Mouse (Mus musculus) midbrain, embryonic 13.5 days (tissue): ENCODE data around the gene Rpl18a. TPM values are rescaled to one million over a fixed set of nuclear protein-coding genes. Genes with fewer than 3 reads are reported as not detected.
A peak's percentile ranks its signal among the peaks of the same experiment; 100 is the strongest.

Source experiments
- ATAC-seq: fragments of 200-750 bp; cut with Nextera tagmentation; 2 replicates; pipeline ENCODE4 v1.8.0; 2017; ENCODE audit warnings: mild to moderate bottlenecking, moderate TSS enrichment, moderate library complexity
- H3K27ac ChIP-seq: fragments of 300-500 bp; sonication (generic); 2 replicates; pipeline ENCODE4 v1.5.1; 2015; ENCODE audit warnings: inconsistent platforms, mild to moderate bottlenecking, moderate library complexity
- H3K27me3 ChIP-seq: fragments of 300-500 bp; sonication (generic); 2 replicates; pipeline ENCODE4 v1.6.1; 2015; ENCODE audit warnings: mild to moderate bottlenecking, inconsistent platforms
- H3K36me3 ChIP-seq: fragments of 300-500 bp; sonication (generic); 2 replicates; pipeline ENCODE4 v1.6.1; 2015; ENCODE audit warnings: mild to moderate bottlenecking, inconsistent platforms
- H3K4me1 ChIP-seq: fragments of 300-500 bp; sonication (generic); replicated peaks from 2 replicates; pipeline ENCODE4 v1.6.1; 2015; ENCODE audit warnings: inconsistent platforms
- H3K4me2 ChIP-seq: fragments of 300-500 bp; sonication (generic); replicated peaks from 2 replicates; pipeline ENCODE4 v1.6.1; 2015; ENCODE audit warnings: moderate library complexity, mild to moderate bottlenecking, inconsistent platforms
- H3K4me3 ChIP-seq: fragments of 300-500 bp; sonication (generic); replicated peaks from 2 replicates; pipeline ENCODE4 v1.5.1; 2015; ENCODE audit warnings: mild to moderate bottlenecking, inconsistent platforms
- H3K9ac ChIP-seq: fragments of 300-500 bp; sonication (generic); replicated peaks from 2 replicates; pipeline ENCODE4 v1.6.1; 2015; ENCODE audit warnings: mild to moderate bottlenecking, inconsistent platforms
- H3K9me3 ChIP-seq: fragments of 300-500 bp; sonication (generic); 2 replicates; pipeline ENCODE4 v1.6.1; 2016; ENCODE audit warnings: mild to moderate bottlenecking, inconsistent platforms
- WGBS: fragments of 180-500 bp; shearing (Covaris S2); methylation state at CpG from one replicate; pipeline ENCODE4 v1.1.7; 2015; 5-methylcytosine and 5-hydroxymethylcytosine counted together
- polyA plus RNA-seq: library from polyadenylated mRNA; unstranded; fragments of >200 nt; fragmentation: Nextera tagmentation; extraction: Ambion mirVana; gene quantifications from 2 replicates; pipeline ENCODE4 v1.2.1, GENCODE M21; 2015

The Rpl18a gene
- 2,682 and 2,717 TPM in 2 replicates for polyA plus RNA-seq

DNA sequence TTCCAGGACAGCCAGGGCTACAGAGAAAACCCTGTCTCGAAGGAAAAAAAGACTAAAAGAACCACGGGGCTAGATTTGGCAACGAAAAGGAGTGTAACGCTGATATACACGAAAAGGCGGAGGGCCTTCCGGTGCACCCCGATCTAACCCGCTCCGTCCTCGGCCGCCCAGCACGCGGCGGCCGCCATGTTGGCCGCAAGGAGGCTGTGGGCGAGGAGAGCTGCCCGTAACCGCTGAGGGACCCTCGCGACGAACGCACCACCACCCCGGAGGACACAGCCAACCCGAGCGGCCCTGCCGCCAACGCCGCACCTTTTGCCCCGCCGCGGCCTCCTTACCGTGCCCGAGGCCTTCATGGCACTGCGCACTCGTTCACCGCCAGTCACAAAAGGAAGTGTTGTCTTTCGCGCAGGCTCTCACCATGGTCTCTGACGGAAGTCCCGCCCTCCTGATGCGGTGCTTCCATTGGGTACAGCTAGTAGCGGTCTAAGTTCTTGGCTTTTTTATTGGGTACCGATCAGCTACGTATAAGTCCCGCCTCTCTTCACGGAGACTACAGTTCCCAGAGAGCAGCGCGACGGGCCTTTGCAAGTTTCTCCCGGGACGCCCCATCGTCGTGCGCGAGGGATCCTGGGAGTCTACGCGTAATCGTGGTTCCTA lies at the start of gene Rpl18a:
Rpl18a (minus strand) TSS at position 392 of the 660 bp plus-strand sequence.
- H3K36me3 ChIP-seq: peaks cover 30% of the 10 kb centered on the region
- H3K4me2 ChIP-seq: peak within 1 kb of the TSS; percentile 98
- H3K9me3 ChIP-seq: no peaks in the 10 kb centered on the region
- H3K4me1 ChIP-seq: peaks cover 30% of the 10 kb centered on the region
- WGBS: under 1% methylated on average over 60 of the region's 60 CpGs
- peak; percentile 99 for ATAC-seq
- H3K9ac ChIP-seq: peak within 1 kb of the TSS; percentile 93
- peak within 1 kb of the TSS; percentile 85 for H3K4me3 ChIP-seq
- H3K27ac ChIP-seq: peak within 1 kb of the TSS; percentile 79
- peaks cover 34% of the 10 kb centered on the region for H3K27me3 ChIP-seq

DNA sequence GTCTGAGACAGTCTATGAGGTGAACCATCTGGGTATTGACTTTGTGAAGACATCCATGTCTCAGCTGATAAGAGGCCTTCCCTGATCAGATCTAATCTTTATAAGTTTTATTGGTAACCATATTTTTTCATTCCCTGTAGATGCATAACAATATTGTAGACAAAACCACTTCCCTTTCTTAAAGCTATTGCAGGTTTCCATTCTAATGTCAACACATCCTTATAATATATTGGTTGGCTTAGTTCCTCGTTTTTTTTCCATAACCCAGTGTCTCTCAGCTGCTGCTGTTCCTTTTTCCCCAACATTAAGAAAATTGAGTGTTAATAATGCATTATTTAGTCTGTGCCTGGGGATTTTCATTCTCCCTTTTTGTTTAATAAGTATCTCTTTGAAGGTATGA lies 46.0 kb upstream of the Rpl18a start:
- H3K9ac ChIP-seq: no peak overlapping the region
- no peak for ATAC-seq
- 39% methylated on average over 1 of the region's 1 CpGs for WGBS
- H3K27me3 ChIP-seq: no peaks in the 10 kb centered on the region
- no peaks in the 10 kb centered on the region for H3K9me3 ChIP-seq
- no peaks in the 10 kb centered on the region for H3K4me1 ChIP-seq
- H3K27ac ChIP-seq: no peak overlapping the region
- no peak overlapping the region for H3K4me3 ChIP-seq
- no peak overlapping the region for H3K4me2 ChIP-seq
- no peaks in the 10 kb centered on the region for H3K36me3 ChIP-seq

DNA sequence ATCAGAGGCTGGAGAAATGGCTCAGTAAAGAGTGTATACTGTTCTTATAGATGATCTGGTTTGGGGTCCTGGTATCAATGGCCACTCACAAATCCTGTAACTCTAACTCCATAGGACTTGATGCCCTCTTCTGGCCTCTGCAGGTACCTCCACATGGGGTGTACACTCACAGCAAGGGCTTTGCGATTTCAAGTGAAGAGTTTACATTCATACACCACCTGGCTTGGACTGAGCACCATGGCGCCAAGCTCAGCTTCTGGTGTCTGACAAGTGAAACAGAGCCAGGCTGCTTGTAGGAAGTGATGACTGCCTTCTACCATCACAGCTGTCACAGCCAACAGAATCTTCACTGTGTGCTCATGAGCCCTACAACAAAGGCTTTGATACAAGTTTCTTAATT lies 44.3 kb upstream of the Rpl18a start:
- 72% methylated on average over 2 of the region's 2 CpGs for WGBS
- Histone ChIP-seq H3K9ac (no peak overlapping the region), H3K36me3 (no peaks in the 10 kb centered on the region), H3K4me2 (no peak overlapping the region), H3K27ac (no peak overlapping the region), H3K4me1 (no peaks in the 10 kb centered on the region), H3K9me3 (no peaks in the 10 kb centered on the region), H3K4me3 (no peak overlapping the region), H3K27me3 (no peaks in the 10 kb centered on the region)
- ATAC-seq: no peak

GRCm38 (mm10) chr8:70937200-70937599 lies 40.0 kb upstream of the Rpl18a start:
- Histone ChIP-seq H3K4me2 (no peak overlapping the region), H3K4me3 (no peak overlapping the region), H3K4me1 (no peaks in the 10 kb centered on the region), H3K36me3 (peaks cover 12% of the 10 kb centered on the region), H3K9ac (no peak overlapping the region), H3K9me3 (no peaks in the 10 kb centered on the region), H3K27me3 (no peaks in the 10 kb centered on the region), H3K27ac (no peak overlapping the region)
- 84% methylated on average over 6 of the region's 6 CpGs for WGBS
- no peak for ATAC-seq

- Histone ChIP-seq H3K36me3 (peaks cover 28% of the 10 kb centered on the region), H3K9ac (no peak overlapping the region), H3K27me3 (no peaks in the 10 kb centered on the region), H3K9me3 (no peaks in the 10 kb centered on the region), H3K4me2 (no peak overlapping the region), H3K27ac (no peak overlapping the region), H3K4me3 (no peak overlapping the region), H3K4me1 (no peaks in the 10 kb centered on the region)
- no peak for ATAC-seq
- 68% methylated on average over 7 of the region's 7 CpGs for WGBS
Observed at GRCm38 (mm10) chr8:70934786-70935185, 37.6 kb upstream of the Rpl18a start.

- Histone ChIP-seq H3K4me3 (no peak overlapping the region), H3K9me3 (no peaks in the 10 kb centered on the region), H3K4me2 (no peak overlapping the region), H3K4me1 (no peaks in the 10 kb centered on the region), H3K9ac (no peak overlapping the region), H3K36me3 (peaks cover 28% of the 10 kb centered on the region), H3K27ac (no peak overlapping the region), H3K27me3 (no peaks in the 10 kb centered on the region)
- no peak for ATAC-seq
- WGBS: 93% methylated on average over 4 of the region's 4 CpGs
Observed at GRCm38 (mm10) chr8:70933036-70933435, 35.8 kb upstream of the Rpl18a start.

DNA sequence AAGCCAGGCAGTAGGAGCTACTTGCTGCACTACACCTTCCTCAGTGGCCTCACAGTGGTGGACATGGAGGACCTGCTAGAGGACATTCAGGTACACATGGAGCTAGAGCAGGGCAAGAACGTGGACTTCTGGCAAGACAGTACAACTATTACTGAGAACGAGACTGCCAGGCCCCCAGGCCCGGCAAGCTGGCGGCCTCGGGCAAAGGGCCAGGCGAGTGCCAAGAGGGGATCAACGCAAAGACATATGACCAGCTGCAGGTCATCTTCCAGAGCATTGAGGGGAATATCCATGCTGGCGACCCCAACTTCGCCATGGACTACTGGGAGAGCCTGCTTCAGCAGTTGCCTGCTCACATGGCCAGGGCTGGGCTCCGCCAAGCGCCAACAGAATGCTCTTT lies 34.5 kb upstream of the Rpl18a start:
- peaks cover 28% of the 10 kb centered on the region for H3K36me3 ChIP-seq
- H3K4me2 ChIP-seq: no peak overlapping the region
- no peaks in the 10 kb centered on the region for H3K27me3 ChIP-seq
- no peak overlapping the region for H3K4me3 ChIP-seq
- no peaks in the 10 kb centered on the region for H3K4me1 ChIP-seq
- no peak overlapping the region for H3K27ac ChIP-seq
- H3K9me3 ChIP-seq: no peaks in the 10 kb centered on the region
- ATAC-seq: no peak
- 96% methylated on average over 11 of the region's 11 CpGs for WGBS
- H3K9ac ChIP-seq: no peak overlapping the region

- no peak for ATAC-seq
- Histone ChIP-seq H3K9me3 (no peaks in the 10 kb centered on the region), H3K4me1 (no peaks in the 10 kb centered on the region), H3K9ac (no peak overlapping the region), H3K4me3 (no peak overlapping the region), H3K36me3 (peaks cover 31% of the 10 kb centered on the region), H3K27ac (no peak overlapping the region), H3K4me2 (no peak overlapping the region), H3K27me3 (no peaks in the 10 kb centered on the region)
- WGBS: 85% methylated on average over 5 of the region's 5 CpGs
Observed at GRCm38 (mm10) chr8:70928778-70929322, 31.6 kb upstream of the Rpl18a start.

GRCm38 (mm10) chr8:70928096-70928495 lies 30.9 kb upstream of the Rpl18a start:
- H3K9ac ChIP-seq: no peak overlapping the region
- peaks cover 36% of the 10 kb centered on the region for H3K36me3 ChIP-seq
- WGBS: 88% methylated on average over 3 of the region's 3 CpGs
- H3K4me3 ChIP-seq: no peak overlapping the region
- no peaks in the 10 kb centered on the region for H3K4me1 ChIP-seq
- no peaks in the 10 kb centered on the region for H3K27me3 ChIP-seq
- no peak overlapping the region for H3K27ac ChIP-seq
- H3K9me3 ChIP-seq: no peaks in the 10 kb centered on the region
- ATAC-seq: no peak
- H3K4me2 ChIP-seq: no peak overlapping the region

DNA sequence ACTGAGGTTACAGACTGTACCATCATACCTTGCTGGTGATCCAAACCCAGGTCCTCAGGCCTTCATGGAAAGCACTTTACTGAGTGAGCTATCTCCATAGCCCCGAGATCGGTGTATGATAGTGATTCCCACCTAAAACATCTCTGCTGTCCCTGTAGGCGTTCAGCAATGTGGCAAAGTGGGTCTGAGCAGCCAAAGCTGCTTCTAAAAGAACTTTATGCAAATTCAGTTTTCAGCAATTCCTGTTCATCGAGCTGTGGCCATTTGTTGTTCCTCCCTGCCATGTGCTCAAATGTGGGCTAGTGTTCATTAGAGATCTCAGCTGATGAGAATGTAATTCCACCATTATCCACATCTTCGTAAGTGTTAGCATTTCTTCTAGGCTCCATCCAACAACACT lies 29.2 kb upstream of the Rpl18a start:
- Histone ChIP-seq H3K27ac (no peak overlapping the region), H3K4me1 (no peaks in the 10 kb centered on the region), H3K9ac (no peak overlapping the region), H3K4me2 (no peak overlapping the region), H3K27me3 (no peaks in the 10 kb centered on the region), H3K9me3 (no peaks in the 10 kb centered on the region), H3K36me3 (peaks cover 27% of the 10 kb centered on the region), H3K4me3 (no peak overlapping the region)
- no peak for ATAC-seq
- WGBS: 94% methylated on average over 5 of the region's 5 CpGs

GRCm38 (mm10) chr8:70925754-70926153 lies 28.5 kb upstream of the Rpl18a start:
- no peak for ATAC-seq
- WGBS: 90% methylated on average over 4 of the region's 4 CpGs
- H3K4me1 ChIP-seq: no peaks in the 10 kb centered on the region

DNA sequence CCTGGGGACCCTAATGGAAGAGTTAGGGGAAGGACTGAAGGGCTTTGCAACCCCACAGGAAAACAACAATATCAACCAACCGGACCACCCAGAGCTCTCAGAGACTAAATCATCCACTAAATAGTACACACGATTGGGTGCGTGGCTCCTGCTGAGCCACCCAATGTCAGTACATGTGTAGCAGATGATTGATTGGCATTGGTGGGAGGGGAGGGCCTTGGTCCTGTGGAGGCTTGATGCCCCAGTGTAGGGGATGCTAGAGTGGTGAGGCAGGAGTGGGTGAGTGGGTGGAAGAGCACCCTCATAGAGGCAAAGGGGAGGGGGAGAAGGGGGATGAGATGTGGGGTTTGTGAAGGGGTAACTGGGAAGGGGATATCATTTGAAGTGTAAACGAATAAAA lies 26.9 kb upstream of the Rpl18a start:
- Histone ChIP-seq H3K9ac (no peak overlapping the region), H3K4me1 (no peaks in the 10 kb centered on the region), H3K27me3 (no peaks in the 10 kb centered on the region), H3K4me2 (no peak overlapping the region), H3K27ac (no peak overlapping the region), H3K9me3 (no peaks in the 10 kb centered on the region), H3K36me3 (peaks cover 33% of the 10 kb centered on the region), H3K4me3 (no peak overlapping the region)
- ATAC-seq: no peak
- WGBS: 90% methylated on average over 4 of the region's 4 CpGs

More at GRCm38 (mm10) chr8:70925754-70926153, 28.5 kb upstream of the Rpl18a start:
- no peak overlapping the region for H3K4me3 ChIP-seq
- no peaks in the 10 kb centered on the region for H3K9me3 ChIP-seq
- H3K9ac ChIP-seq: no peak overlapping the region
- peaks cover 28% of the 10 kb centered on the region for H3K36me3 ChIP-seq
- no peaks in the 10 kb centered on the region for H3K27me3 ChIP-seq
- H3K27ac ChIP-seq: no peak overlapping the region
- no peak overlapping the region for H3K4me2 ChIP-seq
